Mouse (Mus musculus) midbrain, embryonic 12.5 days (tissue): Measurements from ENCODE around the gene Ptger1. TPM values are rescaled to one million over a fixed set of nuclear protein-coding genes. Genes with fewer than 3 reads are reported as not detected.

ENCODE experiments used
- ATAC-seq: fragments of 200-750 bp; cut with Nextera tagmentation; 2 replicates; pipeline ENCODE4 v1.8.0; 2017; ENCODE audit warnings: low read depth, moderate TSS enrichment, moderate library complexity; ENCODE audit not compliant: low FRiP score
- H3K27ac ChIP-seq: fragments of 300-500 bp; sonication (generic); replicated peaks from 2 replicates; pipeline ENCODE4 v1.5.1; 2016; ENCODE audit warnings: mild to moderate bottlenecking
- H3K27me3 ChIP-seq: fragments of 300-500 bp; sonication (generic); 2 replicates; pipeline ENCODE4 v1.6.1; 2016; ENCODE audit warnings: mild to moderate bottlenecking
- H3K36me3 ChIP-seq: fragments of 300-500 bp; sonication (generic); 2 replicates; pipeline ENCODE4 v1.6.1; 2016
- H3K4me1 ChIP-seq: fragments of 300-500 bp; sonication (generic); 2 replicates; pipeline ENCODE4 v1.6.1; 2016
- H3K4me2 ChIP-seq: fragments of 300-500 bp; sonication (generic); replicated peaks from 2 replicates; pipeline ENCODE4 v1.6.1; 2016; ENCODE audit warnings: mild to moderate bottlenecking, moderate library complexity
- H3K4me3 ChIP-seq: fragments of 300-500 bp; sonication (generic); 2 replicates; pipeline ENCODE4 v1.5.1; 2016; ENCODE audit warnings: mild to moderate bottlenecking
- H3K9ac ChIP-seq: fragments of 300-500 bp; sonication (generic); replicated peaks from 2 replicates; pipeline ENCODE4 v1.6.1; 2016; ENCODE audit warnings: mild to moderate bottlenecking, moderate library complexity
- H3K9me3 ChIP-seq: fragments of 300-500 bp; sonication (generic); 2 replicates; pipeline ENCODE4 v1.6.1; 2016; ENCODE audit warnings: mild to moderate bottlenecking
- WGBS: fragments of 180-500 bp; shearing (Covaris S2); methylation state at CpG from one replicate; pipeline ENCODE4 v1.1.7; 2016; 5-methylcytosine and 5-hydroxymethylcytosine counted together
- polyA plus RNA-seq: library from polyadenylated mRNA; unstranded; fragments of >200 nt; fragmentation: Nextera tagmentation; extraction: Ambion mirVana; gene quantifications from 2 replicates; pipeline ENCODE4 v1.2.1, GENCODE M21; 2016

Gene Ptger1
- polyA plus RNA-seq, 1 experiment from 2014 or later, result 0.75 TPM

DNA sequence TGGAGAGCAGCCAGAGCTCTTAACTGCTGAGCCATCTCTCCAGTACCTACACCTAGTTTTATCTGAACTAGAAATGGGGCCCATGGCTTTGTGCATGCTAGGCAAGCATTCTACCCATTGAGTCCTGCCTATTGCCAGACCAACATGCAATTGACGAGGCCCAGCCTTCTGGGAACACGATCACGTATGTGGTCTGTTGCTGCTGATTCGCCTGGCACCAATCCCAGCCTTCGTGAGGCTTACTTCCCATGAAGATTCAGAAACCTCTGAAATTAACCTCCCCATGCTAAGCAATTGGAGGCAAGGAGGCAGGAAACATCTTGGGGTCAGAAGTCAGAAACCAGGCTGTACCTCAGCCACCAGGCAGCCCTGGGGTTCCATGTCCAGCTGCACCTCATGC, 14.1 kb downstream of the Ptger1 start:
- H3K4me1 ChIP-seq, result no peaks in the 10 kb centered on the region
- no peaks in the 10 kb centered on the region for H3K27me3 ChIP-seq
- H3K9me3 ChIP-seq, result no peaks in the 10 kb centered on the region
- ATAC-seq, result no peak
- no peak overlapping the region for H3K9ac ChIP-seq
- WGBS, result 87% methylated on average over 5 of the region's 5 CpGs
- no peak overlapping the region for H3K4me3 ChIP-seq
- H3K36me3 ChIP-seq, result peaks cover 83% of the 10 kb centered on the region
- H3K4me2 ChIP-seq, result no peak overlapping the region
- no peak overlapping the region for H3K27ac ChIP-seq

DNA sequence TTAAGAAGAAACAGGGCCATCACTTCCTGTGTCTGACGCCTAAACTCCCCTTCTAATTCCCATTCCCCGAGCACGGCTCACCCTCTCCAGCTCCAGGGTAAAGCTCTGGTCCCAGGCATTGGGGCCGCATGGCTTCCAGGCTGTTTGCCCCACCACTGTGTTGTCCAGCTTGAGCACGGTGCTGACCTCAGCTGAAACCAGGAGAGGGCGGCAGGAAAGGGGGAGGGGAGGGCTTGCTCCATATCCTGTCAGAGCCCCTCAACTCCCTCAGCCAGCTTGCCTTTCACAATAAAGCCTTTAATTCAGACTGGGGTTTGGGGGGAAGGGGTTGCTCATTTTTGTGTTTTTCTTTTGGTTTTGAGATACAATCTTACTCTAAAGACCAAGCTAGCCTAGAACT, 14.6 kb downstream of the Ptger1 start:
- H3K4me2 ChIP-seq, result no peak overlapping the region
- H3K27me3 ChIP-seq, result no peaks in the 10 kb centered on the region
- no peaks in the 10 kb centered on the region for H3K9me3 ChIP-seq
- no peaks in the 10 kb centered on the region for H3K4me1 ChIP-seq
- ATAC-seq, result no peak
- no peak overlapping the region for H3K27ac ChIP-seq
- 39% methylated on average over 6 of the region's 6 CpGs for WGBS
- no peak overlapping the region for H3K9ac ChIP-seq
- peaks cover 84% of the 10 kb centered on the region for H3K36me3 ChIP-seq
- H3K4me3 ChIP-seq, result no peak overlapping the region

DNA sequence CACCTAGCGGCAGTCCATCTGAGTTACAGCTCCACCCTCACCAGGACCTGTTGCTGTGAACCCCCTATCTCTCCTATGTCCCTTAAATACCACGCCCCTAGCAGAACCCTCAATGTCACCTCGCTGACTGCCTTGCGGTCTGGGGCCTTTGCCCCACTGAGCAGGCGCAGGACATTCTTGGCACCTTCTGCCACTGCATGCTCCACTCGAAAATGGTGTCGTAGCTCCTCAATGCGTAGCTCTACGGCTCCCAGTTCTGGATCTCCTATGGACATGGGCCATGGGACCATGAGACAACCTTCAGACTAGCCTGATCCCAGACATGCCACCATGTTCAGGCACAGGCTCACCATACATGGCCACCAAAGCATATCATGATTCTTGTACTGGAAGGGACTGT, 18.0 kb downstream of the Ptger1 start:
- no peak overlapping the region for H3K4me3 ChIP-seq
- H3K27ac ChIP-seq, result no peak overlapping the region
- no peaks in the 10 kb centered on the region for H3K4me1 ChIP-seq
- 95% methylated on average over 9 of the region's 9 CpGs for WGBS
- ATAC-seq, result no peak
- H3K4me2 ChIP-seq, result no peak overlapping the region
- no peak overlapping the region for H3K9ac ChIP-seq
- no peaks in the 10 kb centered on the region for H3K9me3 ChIP-seq
- H3K36me3 ChIP-seq, result peaks cover 63% of the 10 kb centered on the region
- no peaks in the 10 kb centered on the region for H3K27me3 ChIP-seq

GRCm38 (mm10) chr8:83689264-83689663, 22.8 kb downstream of the Ptger1 start:
- Histone ChIP-seq H3K27ac (no peak overlapping the region), H3K4me2 (no peak overlapping the region), H3K36me3 (peaks cover 56% of the 10 kb centered on the region), H3K4me3 (no peak overlapping the region), H3K4me1 (no peaks in the 10 kb centered on the region), H3K27me3 (no peaks in the 10 kb centered on the region), H3K9ac (no peak overlapping the region), H3K9me3 (no peaks in the 10 kb centered on the region)
- no peak for ATAC-seq
- WGBS, result 91% methylated on average over 6 of the region's 6 CpGs

DNA sequence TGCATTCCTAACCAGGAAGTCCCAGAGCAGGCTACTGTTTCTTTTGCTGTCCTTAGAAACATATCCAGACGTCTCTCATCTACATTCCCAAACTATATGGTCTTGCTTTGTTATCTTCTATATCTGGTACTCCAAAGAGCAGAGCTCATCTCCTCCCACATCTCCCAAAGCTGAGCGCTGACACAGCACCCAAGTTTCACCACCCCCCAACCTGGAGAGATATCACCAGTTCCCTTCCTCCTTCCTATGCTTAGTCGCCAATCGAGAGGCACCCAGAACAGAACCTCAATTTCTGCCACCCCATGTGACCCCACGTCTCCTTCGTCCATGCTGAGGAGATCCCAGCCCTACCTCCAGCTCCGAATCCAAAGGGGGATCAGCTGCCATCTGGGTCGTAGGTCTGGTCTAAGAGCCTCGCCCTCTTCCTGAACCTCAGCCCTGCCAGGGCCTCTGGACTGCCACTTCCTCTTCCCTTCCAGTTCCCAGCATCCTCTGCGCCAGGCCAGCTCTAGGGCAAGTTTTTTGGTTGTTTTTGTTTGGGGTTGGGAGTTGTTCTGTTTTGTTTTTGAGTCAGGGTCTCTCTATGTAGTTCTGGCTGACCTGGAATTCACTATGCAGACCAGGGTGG, 27.2 kb downstream of the Ptger1 start:
- Histone ChIP-seq H3K36me3 (peaks cover 35% of the 10 kb centered on the region), H3K27me3 (no peaks in the 10 kb centered on the region), H3K9me3 (no peaks in the 10 kb centered on the region), H3K9ac (no peak overlapping the region), H3K4me1 (peaks cover 15% of the 10 kb centered on the region), H3K27ac (no peak overlapping the region), H3K4me3 (no peak overlapping the region), H3K4me2 (no peak overlapping the region)
- 80% methylated on average over 10 of the region's 10 CpGs for WGBS
- no peak for ATAC-seq

DNA sequence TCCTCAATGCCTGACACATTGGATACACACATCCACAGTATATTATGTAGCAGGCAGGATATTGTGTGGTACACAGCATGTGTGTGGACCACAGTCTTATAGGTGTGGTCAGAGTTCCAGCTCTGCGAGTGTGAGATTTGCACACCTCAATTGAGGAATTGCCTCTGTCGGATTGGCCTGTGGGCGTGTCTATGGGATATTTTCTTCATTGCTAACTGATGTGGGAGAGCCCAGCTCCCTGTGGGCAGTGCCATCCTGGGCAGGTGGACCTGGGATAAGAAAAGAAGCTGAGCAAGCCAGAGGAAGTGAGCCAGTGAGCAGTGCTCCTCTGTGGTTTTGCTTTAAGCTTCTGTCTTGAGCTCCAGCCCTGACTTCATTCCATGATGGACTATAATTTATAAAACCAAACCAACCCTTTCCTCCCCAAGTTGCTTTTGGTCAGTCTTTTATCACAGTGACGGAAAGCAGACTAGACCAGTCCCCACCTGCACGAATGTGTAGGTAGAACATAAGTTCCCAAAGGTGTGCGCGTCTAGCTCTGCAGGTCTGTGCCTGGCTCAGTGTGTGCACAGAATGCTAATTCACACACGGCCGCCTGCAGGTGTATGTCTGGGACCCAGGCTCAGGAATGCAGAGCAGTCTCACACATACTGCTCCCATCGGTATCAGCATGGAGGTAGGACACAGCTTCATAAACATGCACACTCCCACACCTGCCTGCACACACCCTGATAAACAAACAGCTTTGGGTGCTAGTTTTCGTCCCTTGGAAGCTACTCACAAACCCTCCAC, 28.1 kb downstream of the Ptger1 start:
- Histone ChIP-seq H3K36me3 (peaks cover 30% of the 10 kb centered on the region), H3K27ac (no peak overlapping the region), H3K27me3 (no peaks in the 10 kb centered on the region), H3K4me1 (peaks cover 19% of the 10 kb centered on the region), H3K4me3 (no peak overlapping the region), H3K4me2 (no peak overlapping the region), H3K9ac (no peak overlapping the region), H3K9me3 (no peaks in the 10 kb centered on the region)
- WGBS, result 88% methylated on average over 11 of the region's 11 CpGs
- ATAC-seq, result no peak

GRCm38 (mm10) chr8:83695351-83696106, 29.1 kb downstream of the Ptger1 start:
- H3K4me1 ChIP-seq, result peaks cover 23% of the 10 kb centered on the region
- H3K9me3 ChIP-seq, result no peaks in the 10 kb centered on the region
- no peak overlapping the region for H3K4me3 ChIP-seq
- no peak overlapping the region for H3K27ac ChIP-seq
- no peak for ATAC-seq
- H3K27me3 ChIP-seq, result no peaks in the 10 kb centered on the region
- H3K36me3 ChIP-seq, result peaks cover 23% of the 10 kb centered on the region
- H3K4me2 ChIP-seq, result no peak overlapping the region
- H3K9ac ChIP-seq, result no peak overlapping the region
- 94% methylated on average over 9 of the region's 17 CpGs for WGBS

DNA sequence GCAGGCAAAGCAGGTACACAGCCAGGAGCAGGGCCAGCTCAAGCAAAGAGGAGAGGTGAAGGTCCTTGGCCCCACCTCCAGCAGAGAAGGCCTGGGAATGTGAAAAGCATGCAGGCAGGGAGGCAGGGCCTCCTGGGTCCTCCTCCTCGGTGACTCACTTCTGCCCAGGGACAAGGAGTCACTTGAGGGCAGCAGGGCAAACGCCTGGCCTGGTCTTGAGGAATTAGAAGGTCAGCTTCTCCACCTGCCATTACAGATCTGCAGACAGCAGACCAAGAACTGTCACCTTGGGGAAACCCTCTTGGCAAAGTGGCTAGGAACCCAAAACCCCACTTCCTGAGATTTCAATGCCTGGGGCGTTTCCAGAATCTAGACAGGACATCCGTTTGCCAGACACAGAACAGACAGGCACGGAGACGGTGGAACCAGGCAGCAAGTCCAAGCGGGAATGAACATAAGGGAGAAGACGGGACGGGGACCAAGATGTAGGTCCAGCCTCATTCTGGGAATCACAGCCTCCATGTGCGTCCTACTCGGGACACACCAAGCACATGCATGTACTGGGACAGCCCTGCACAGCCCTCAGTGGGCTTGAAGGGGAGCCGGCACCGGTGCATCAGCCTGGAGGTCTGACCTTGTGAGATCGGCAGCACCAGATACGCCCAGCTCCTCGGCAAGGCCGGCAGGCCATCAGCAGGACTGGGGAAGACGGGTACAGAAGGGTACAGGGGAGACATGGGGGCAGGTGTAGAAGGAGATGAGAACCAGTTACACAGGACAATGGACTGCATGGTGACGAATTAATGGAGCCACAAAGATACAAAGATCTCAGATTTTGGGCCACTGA, 31.1 kb downstream of the Ptger1 start:
- 0 out of 2 replicates have a peak overlapping the region, but pooled peaks have one; percentile 25 for H3K27ac ChIP-seq
- peak overlapping the region; percentile 87 for H3K4me3 ChIP-seq
- WGBS, result 68% methylated on average over 19 of the region's 19 CpGs
- ATAC-seq, result no peak
- H3K9ac ChIP-seq, result peak overlapping the region; percentile 96
- H3K4me1 ChIP-seq, result peaks cover 23% of the 10 kb centered on the region
- peak overlapping the region; percentile 96 for H3K4me2 ChIP-seq
- no peaks in the 10 kb centered on the region for H3K9me3 ChIP-seq
- no peaks in the 10 kb centered on the region; the same call in 1 of the 2 replicates for H3K27me3 ChIP-seq
- peaks cover 2% of the 10 kb centered on the region; the same call in 1 of the 2 replicates for H3K36me3 ChIP-seq

DNA sequence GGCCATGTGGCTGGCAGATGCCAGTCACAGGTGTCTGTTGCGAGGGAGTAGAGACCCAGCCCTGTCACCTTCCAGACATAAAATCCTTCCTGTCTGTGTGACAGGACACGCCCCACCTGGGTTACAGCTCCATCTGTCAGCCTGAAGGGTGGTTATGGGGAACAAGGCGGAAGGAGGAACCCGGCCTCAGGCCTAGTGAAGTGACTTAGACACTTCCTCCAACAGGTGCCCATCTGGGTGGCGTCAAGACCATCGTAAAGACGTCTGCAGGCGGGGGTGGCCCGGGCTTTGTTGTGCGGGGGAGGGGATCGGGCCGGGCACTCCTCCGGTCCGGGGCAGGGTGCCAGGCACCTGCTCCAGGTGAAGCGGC, 31.8 kb downstream of the Ptger1 start:
- peak; percentile 2; the same call in 1 of the 2 replicates for ATAC-seq
- H3K9me3 ChIP-seq, result no peaks in the 10 kb centered on the region
- 4% methylated on average over 15 of the region's 15 CpGs for WGBS
- H3K4me3 ChIP-seq, result peak overlapping the region; percentile 87
- peak overlapping the region; percentile 71; the same call in 1 of the 2 replicates for H3K27ac ChIP-seq
- peak overlapping the region; percentile 96 for H3K9ac ChIP-seq
- H3K4me2 ChIP-seq, result peak overlapping the region; percentile 96
- H3K27me3 ChIP-seq, result peaks cover 3% of the 10 kb centered on the region; the same call in 1 of the 2 replicates
- H3K4me1 ChIP-seq, result peaks cover 23% of the 10 kb centered on the region
- H3K36me3 ChIP-seq, result no peaks in the 10 kb centered on the region

GRCm38 (mm10) chr8:83698661-83699453, 32.4 kb downstream of the Ptger1 start, which contains the start of gene Pkn1:
Pkn1 (minus strand) TSS chr8:83699179.
- H3K9ac ChIP-seq, result peak within 1 kb of the TSS; percentile 96
- under 1% methylated on average over 64 of the region's 85 CpGs for WGBS
- H3K27me3 ChIP-seq, result peaks cover 6% of the 10 kb centered on the region; the same call in 1 of the 2 replicates
- peak within 1 kb of the TSS; percentile 96 for H3K4me2 ChIP-seq
- ATAC-seq, result peak; percentile 93
- H3K4me1 ChIP-seq, result peaks cover 23% of the 10 kb centered on the region
- peak within 1 kb of the TSS; percentile 87 for H3K4me3 ChIP-seq
- no peaks in the 10 kb centered on the region for H3K36me3 ChIP-seq
- H3K9me3 ChIP-seq, result no peaks in the 10 kb centered on the region
- peak within 1 kb of the TSS; percentile 71 for H3K27ac ChIP-seq
